Mouse (Mus musculus): ENCODE results near the gene 1700029H14Rik. TPM values are rescaled to one million over a fixed set of nuclear protein-coding genes. Genes with fewer than 3 reads are reported as not detected.

1700029H14Rik gene
- polyA plus RNA-seq, 1 experiment = not detected

- no peaks in the 10 kb centered on the region for H3K4me1 ChIP-seq (ENCODE audit: control insufficient read depth, insufficient read depth, low read length)
- H3K27ac ChIP-seq (ENCODE audit: insufficient read depth, low read depth, low read length) = no peak overlapping the region
- TF ChIP-seq POLR2A (IDR thresholded peaks at IDR 0.05; ENCODE audit: low read depth, low read length) (no peak), CTCF (conservative IDR thresholded peaks at IDR 0.05; ENCODE audit: insufficient read depth, insufficient read length, low read depth, low read length) (no peak)
- 71% methylated on average over 6 of the region's 6 CpGs for WGBS
- H3K4me3 ChIP-seq (ENCODE audit: insufficient read depth, low read depth, low read length) = no peak overlapping the region
- no peaks in the 10 kb centered on the region for H3K27me3 ChIP-seq (replicated peaks; ENCODE audit: control insufficient read depth, insufficient read depth, low read length)
- H3K36me3 ChIP-seq (ENCODE audit: control insufficient read depth, insufficient read depth, low read length) = no peaks in the 10 kb centered on the region
- DNase-seq = no peak
Measured at GRCm38 (mm10) chr8:13589071-13589470, 26.8 kb upstream of the 1700029H14Rik start.

DNA sequence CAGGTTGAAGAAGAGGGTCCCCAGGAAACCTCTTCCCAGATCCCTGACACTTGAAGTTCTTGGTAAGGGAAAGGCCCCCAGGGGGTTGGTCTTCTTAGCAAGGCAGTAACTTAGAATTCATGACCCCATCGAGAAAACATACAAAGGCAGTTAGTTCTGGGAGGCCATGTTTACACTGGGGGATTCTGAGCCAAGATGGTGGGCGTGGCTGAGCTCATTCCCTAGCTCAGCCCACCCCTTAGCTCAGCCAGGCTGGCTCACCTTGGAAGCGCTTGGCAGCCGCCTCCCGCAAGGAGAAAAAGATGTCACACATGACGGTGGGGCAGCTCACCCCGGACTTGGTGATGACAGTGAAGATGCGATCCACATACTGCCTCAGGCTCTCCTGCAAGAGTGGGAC is 22.4 kb upstream of the 1700029H14Rik start:
- 76% methylated on average over 8 of the region's 8 CpGs for WGBS
- no peak for DNase-seq
- Histone ChIP-seq H3K27me3 (replicated peaks; ENCODE audit: control insufficient read depth, insufficient read depth, low read length) (no peaks in the 10 kb centered on the region), H3K4me3 (ENCODE audit: insufficient read depth, low read depth, low read length) (no peak overlapping the region), H3K27ac (ENCODE audit: insufficient read depth, low read depth, low read length) (no peak overlapping the region), H3K36me3 (ENCODE audit: control insufficient read depth, insufficient read depth, low read length) (no peaks in the 10 kb centered on the region), H3K4me1 (ENCODE audit: control insufficient read depth, insufficient read depth, low read length) (no peaks in the 10 kb centered on the region)
- TF ChIP-seq CTCF (conservative IDR thresholded peaks at IDR 0.05; ENCODE audit: insufficient read depth, insufficient read length, low read depth, low read length) (no peak), POLR2A (IDR thresholded peaks at IDR 0.05; ENCODE audit: low read depth, low read length) (no peak)

DNA sequence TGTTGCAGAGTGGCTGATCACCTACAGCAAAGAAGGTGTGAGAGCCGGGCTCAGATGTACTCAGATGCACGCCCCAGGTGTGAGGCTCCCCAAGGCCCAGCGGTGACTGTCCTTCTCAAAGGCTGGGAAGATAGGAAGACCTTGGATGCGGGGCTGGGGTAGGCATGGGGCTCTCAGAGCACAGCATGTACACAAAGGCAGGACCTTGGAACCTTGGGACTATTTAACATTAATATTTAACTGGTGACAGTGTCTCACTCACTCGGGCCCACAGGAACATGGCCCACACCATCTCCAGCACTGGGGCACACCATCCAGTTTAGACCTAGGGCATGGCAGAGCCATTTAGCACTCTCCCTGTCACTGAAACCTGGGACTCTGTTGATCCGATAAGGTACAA is 15.6 kb upstream of the 1700029H14Rik start:
- H3K4me1 ChIP-seq (ENCODE audit: control insufficient read depth, insufficient read depth, low read length) = peaks cover 7% of the 10 kb centered on the region; the same call in 1 of the 2 replicates
- H3K27ac ChIP-seq (ENCODE audit: insufficient read depth, low read depth, low read length) = no peak overlapping the region
- peak; percentile 63 for DNase-seq
- no peaks in the 10 kb centered on the region for H3K27me3 ChIP-seq (replicated peaks; ENCODE audit: control insufficient read depth, insufficient read depth, low read length)
- TF ChIP-seq POLR2A (IDR thresholded peaks at IDR 0.05; ENCODE audit: low read depth, low read length) (no peak), CTCF (conservative IDR thresholded peaks at IDR 0.05; ENCODE audit: insufficient read depth, insufficient read length, low read depth, low read length) (no peak)
- H3K4me3 ChIP-seq (ENCODE audit: insufficient read depth, low read depth, low read length) = no peak overlapping the region
- 74% methylated on average over 6 of the region's 6 CpGs for WGBS
- no peaks in the 10 kb centered on the region for H3K36me3 ChIP-seq (ENCODE audit: control insufficient read depth, insufficient read depth, low read length)

DNA sequence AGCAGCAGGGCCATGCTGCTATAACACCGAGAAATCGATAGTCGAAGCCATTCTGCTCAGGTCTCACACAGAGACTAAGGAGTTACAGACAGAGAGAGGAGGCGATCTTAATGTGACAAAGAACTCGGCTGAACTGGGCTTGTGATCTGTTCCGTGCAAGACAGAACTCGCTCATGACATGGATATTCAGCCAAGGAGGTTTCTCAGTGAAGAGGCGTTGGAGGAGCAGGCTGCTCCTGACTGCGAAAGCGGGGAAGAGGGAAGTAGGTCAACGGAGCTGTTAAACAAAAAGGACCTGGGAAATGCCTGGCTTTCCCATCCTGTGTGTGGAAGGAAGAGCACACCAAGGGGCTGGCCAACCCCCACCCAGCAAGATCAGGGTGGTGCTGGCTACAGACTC is 9.7 kb upstream of the 1700029H14Rik start:
- Histone ChIP-seq H3K27me3 (replicated peaks; ENCODE audit: control insufficient read depth, insufficient read depth, low read length) (no peaks in the 10 kb centered on the region), H3K4me1 (ENCODE audit: control insufficient read depth, insufficient read depth, low read length) (no peaks in the 10 kb centered on the region), H3K36me3 (ENCODE audit: control insufficient read depth, insufficient read depth, low read length) (no peaks in the 10 kb centered on the region), H3K4me3 (ENCODE audit: insufficient read depth, low read depth, low read length) (no peak overlapping the region), H3K27ac (ENCODE audit: insufficient read depth, low read depth, low read length) (no peak overlapping the region)
- DNase-seq = no peak
- 92% methylated on average over 11 of the region's 11 CpGs for WGBS
- TF ChIP-seq POLR2A (IDR thresholded peaks at IDR 0.05; ENCODE audit: low read depth, low read length) = no peak
- no peak for TF ChIP-seq CTCF (conservative IDR thresholded peaks at IDR 0.05; ENCODE audit: insufficient read depth, insufficient read length, low read depth, low read length)

DNA sequence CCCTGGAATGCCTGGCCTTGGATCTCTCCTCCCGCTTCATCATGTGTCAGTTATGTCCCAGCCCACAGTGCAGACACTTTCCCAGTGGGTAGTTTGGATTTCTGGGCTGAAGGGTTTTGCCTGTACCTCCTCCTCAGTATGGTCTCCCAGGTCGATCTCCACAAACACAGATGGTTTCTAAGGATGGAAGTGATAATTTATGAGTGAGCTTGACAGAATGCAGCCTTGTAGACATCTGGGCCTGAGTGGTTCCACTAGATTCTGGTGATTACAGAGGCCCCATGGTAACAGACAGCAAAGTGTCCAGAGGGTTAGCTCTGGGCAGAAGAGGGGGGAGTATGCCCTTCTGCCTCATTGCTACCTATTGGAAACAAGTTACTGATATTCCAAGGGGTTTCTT is 4.7 kb downstream of the 1700029H14Rik start:
- TF ChIP-seq POLR2A (IDR thresholded peaks at IDR 0.05; ENCODE audit: low read depth, low read length) (no peak), CTCF (conservative IDR thresholded peaks at IDR 0.05; ENCODE audit: insufficient read depth, insufficient read length, low read depth, low read length) (no peak)
- Histone ChIP-seq H3K4me1 (ENCODE audit: control insufficient read depth, insufficient read depth, low read length) (no peaks in the 10 kb centered on the region), H3K27ac (ENCODE audit: insufficient read depth, low read depth, low read length) (no peak overlapping the region), H3K36me3 (ENCODE audit: control insufficient read depth, insufficient read depth, low read length) (no peaks in the 10 kb centered on the region), H3K4me3 (ENCODE audit: insufficient read depth, low read depth, low read length) (no peak overlapping the region), H3K27me3 (replicated peaks; ENCODE audit: control insufficient read depth, insufficient read depth, low read length) (no peaks in the 10 kb centered on the region)
- DNase-seq = no peak
- 61% methylated on average over 2 of the region's 2 CpGs for WGBS

DNA sequence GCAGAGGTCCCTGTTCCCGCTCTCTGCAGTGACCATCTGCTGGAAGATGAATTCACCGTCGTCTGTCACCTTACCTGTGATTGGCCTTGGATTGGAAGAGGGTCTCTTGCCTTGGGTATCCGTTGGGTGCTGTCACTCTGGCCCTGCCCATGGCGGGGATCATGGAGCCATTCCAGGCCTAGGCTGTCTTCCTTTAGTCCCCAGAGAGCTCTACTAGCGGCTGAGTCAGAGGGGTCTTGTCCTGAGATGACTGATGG is 10.8 kb downstream of the 1700029H14Rik start:
- Histone ChIP-seq H3K27ac (ENCODE audit: insufficient read depth, low read depth, low read length) (no peak overlapping the region), H3K4me3 (ENCODE audit: insufficient read depth, low read depth, low read length) (no peak overlapping the region), H3K36me3 (ENCODE audit: control insufficient read depth, insufficient read depth, low read length) (no peaks in the 10 kb centered on the region), H3K4me1 (ENCODE audit: control insufficient read depth, insufficient read depth, low read length) (peaks cover 5% of the 10 kb centered on the region; the same call in 1 of the 2 replicates), H3K27me3 (replicated peaks; ENCODE audit: control insufficient read depth, insufficient read depth, low read length) (no peaks in the 10 kb centered on the region)
- WGBS = 87% methylated on average over 6 of the region's 6 CpGs
- DNase-seq = no peak
- TF ChIP-seq CTCF (conservative IDR thresholded peaks at IDR 0.05; ENCODE audit: insufficient read depth, insufficient read length, low read depth, low read length) (no peak), POLR2A (IDR thresholded peaks at IDR 0.05; ENCODE audit: low read depth, low read length) (no peak)

DNA sequence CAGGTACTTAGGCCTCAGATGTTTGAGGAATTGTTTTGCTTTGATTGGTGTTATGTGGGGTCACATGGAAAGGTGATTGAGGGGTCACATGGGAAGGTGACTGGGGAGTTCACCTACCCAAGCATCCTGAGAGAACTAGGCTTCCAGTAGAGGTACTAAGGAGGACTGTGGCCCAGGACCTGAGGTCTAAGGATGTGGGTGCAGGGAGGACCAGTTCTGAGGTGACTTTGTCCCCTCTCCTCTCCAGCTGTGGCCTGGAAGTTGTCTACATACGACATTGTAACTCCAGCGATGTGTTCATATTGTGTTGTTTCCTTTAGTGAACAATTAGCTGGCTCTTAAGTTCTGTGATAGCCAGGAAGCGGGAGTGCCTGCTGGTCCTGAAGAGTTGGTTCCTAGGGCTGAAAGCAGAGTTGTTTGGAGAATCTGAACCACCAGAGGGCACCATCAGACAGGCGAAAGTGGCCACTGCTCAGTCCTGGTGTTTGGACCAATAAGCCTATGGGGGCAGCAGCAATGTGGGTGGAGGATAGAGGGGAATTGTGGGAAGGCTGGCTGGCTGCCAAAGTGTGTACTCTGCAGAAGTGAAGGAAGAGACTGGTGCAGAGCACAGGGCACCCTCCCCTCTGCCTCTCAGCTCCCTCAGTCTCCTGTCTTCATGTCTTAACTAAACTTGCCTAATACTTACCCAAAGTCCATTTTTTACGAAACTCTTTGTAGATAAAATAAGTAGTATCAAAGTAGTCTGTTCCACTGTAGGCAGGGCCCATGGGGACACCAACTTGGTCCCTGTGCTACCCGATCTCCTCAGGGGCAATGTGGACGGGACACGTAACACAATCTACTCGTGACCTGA is 11.3 kb downstream of the 1700029H14Rik start:
- 52% methylated on average over 9 of the region's 9 CpGs for WGBS
- H3K27ac ChIP-seq (ENCODE audit: insufficient read depth, low read depth, low read length) = no peak overlapping the region
- no peak overlapping the region for H3K4me3 ChIP-seq (ENCODE audit: insufficient read depth, low read depth, low read length)
- DNase-seq = peak; percentile 93
- no peaks in the 10 kb centered on the region for H3K27me3 ChIP-seq (replicated peaks; ENCODE audit: control insufficient read depth, insufficient read depth, low read length)
- peaks cover 5% of the 10 kb centered on the region; the same call in 1 of the 2 replicates for H3K4me1 ChIP-seq (ENCODE audit: control insufficient read depth, insufficient read depth, low read length)
- peak; percentile 97 for TF ChIP-seq CTCF (conservative IDR thresholded peaks at IDR 0.05; ENCODE audit: insufficient read depth, insufficient read length, low read depth, low read length)
- TF ChIP-seq POLR2A (IDR thresholded peaks at IDR 0.05; ENCODE audit: low read depth, low read length) = no peak
- no peaks in the 10 kb centered on the region for H3K36me3 ChIP-seq (ENCODE audit: control insufficient read depth, insufficient read depth, low read length)

All from kidney, adult 2 months (tissue).